Mouse (Mus musculus) embryonic fibroblast, embryonic 13.5 days (primary cell): ENCODE results near the gene Snx33.

Experiments used
- CTCF ChIP-seq: IDR thresholded peaks from 2 replicates; pipeline ENCODE4 v1.5.1; 2011; ENCODE audit warnings: mild to moderate bottlenecking, control low read depth, low read length, moderate library complexity, borderline replicate concordance; ENCODE audit not compliant: insufficient read depth
- POLR2A ChIP-seq: IDR thresholded peaks from 2 replicates; pipeline ENCODE4 v1.6.1; 2011; ENCODE audit warnings: low read depth, mild to moderate bottlenecking, control low read depth, low read length, moderate library complexity

DNA sequence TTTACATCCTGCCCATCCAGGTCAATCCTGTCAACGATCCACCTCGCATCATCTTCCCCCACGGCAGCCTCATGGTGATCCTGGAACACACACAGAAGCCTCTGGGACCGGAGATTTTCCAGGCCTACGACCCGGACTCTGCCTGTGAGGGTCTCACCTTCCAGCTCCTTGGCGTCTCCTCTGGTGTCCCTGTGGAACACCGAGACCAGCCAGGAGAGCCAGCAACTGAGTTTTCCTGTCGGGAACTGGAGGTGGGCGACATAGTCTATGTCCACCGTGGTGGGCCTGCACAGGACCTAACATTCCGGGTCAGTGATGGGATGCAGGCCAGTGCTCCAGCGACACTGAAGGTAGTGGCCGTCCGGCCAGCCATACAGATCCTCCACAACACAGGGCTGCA is 41.6 kb downstream of the Snx33 start:
- TF ChIP-seq POLR2A: no peak
- TF ChIP-seq CTCF: no peak
